Mouse (Mus musculus) CH12.LX (cell line): ENCODE measurements at regions not wholly inside any gene's neighbourhood (a gene's known extent, or its start where the extent isn't known, plus 50 kb on each side); places are given as distances from the start of the nearest gene placed in this dataset.

Experiments
- DNase-seq: peaks from one replicate; pipeline ENCODE4 v3.0.0-alpha.2; 2013; ENCODE audit errors: extremely low read depth
- H3K27ac ChIP-seq: 2 replicates; pipeline ENCODE4 v1.5.1; 2012; ENCODE audit warnings: low read depth, mild to moderate bottlenecking, control low read depth, moderate library complexity; ENCODE audit not compliant: insufficient read depth
- H3K27me3 ChIP-seq: replicated peaks from 2 replicates; pipeline ENCODE3; 2012; ENCODE audit warnings: inconsistent platforms
- H3K36me3 ChIP-seq, 2 experiments: replicated peaks in 1 of 2; 2 replicates each; pipeline versions ENCODE3 to v1.6.1; 2012; ENCODE audit warnings: inconsistent platforms in 1 of 2, low read length in 1 of 2, mild to moderate bottlenecking in 1 of 2, mixed read lengths in 1 of 2, moderate library complexity in 1 of 2; ENCODE audit not compliant: control insufficient read depth in 1 of 2, insufficient read depth in 1 of 2
- H3K4me1 ChIP-seq, 2 experiments: 2 replicates each; pipeline ENCODE4 v1.6.1; 2012; ENCODE audit warnings: inconsistent platforms in 1 of 2, moderate library complexity in 1 of 2; ENCODE audit not compliant: insufficient read depth in 2 of 2, control insufficient read depth in 1 of 2
- H3K4me2 ChIP-seq: 2 replicates; pipeline ENCODE4 v1.6.1; 2012; ENCODE audit warnings: low read depth, mild to moderate bottlenecking, control low read depth; ENCODE audit not compliant: poor library complexity, insufficient read depth, severe bottlenecking
- H3K4me3 ChIP-seq, 3 experiments: fragments of 150-350 bp in 1 of 3; sonication (generic) in 1 of 3; replicated peaks in 1 of 3; 2 replicates each; pipeline versions ENCODE3 to v1.5.1; 2011 to 2012; ENCODE audit warnings: low read depth in 2 of 3, low read length in 2 of 3, mild to moderate bottlenecking in 2 of 3, moderate library complexity in 2 of 3, control low read depth in 1 of 3, improper control_type of control experiment in 1 of 3, inconsistent platforms in 1 of 3, mixed read lengths in 1 of 3; ENCODE audit not compliant: poor library complexity in 1 of 3
- H3K79me2 ChIP-seq: replicated peaks from 2 replicates; pipeline ENCODE4 v1.6.1; 2012; ENCODE audit warnings: mild to moderate bottlenecking, moderate library complexity; ENCODE audit not compliant: control insufficient read depth, poor library complexity, insufficient read depth, severe bottlenecking; ENCODE audit errors: extremely low read depth
- H3K9ac ChIP-seq: 2 replicates; pipeline ENCODE4 v1.6.1; 2012; ENCODE audit warnings: low read depth, mild to moderate bottlenecking, control low read depth, moderate library complexity; ENCODE audit not compliant: insufficient read depth
- H3K9me3 ChIP-seq: replicated peaks from 2 replicates; pipeline ENCODE3; 2012; ENCODE audit warnings: low read length, inconsistent platforms, mixed read lengths
- CHD2 ChIP-seq: IDR thresholded peaks from 2 replicates; pipeline ENCODE4 v1.6.1; 2011; ENCODE audit warnings: low read length, improper control_type of control experiment
- CTCF ChIP-seq, 2 experiments: IDR thresholded peaks in 1 of 2; conservative IDR thresholded peaks in 1 of 2; 2 replicates each; pipeline ENCODE4 v1.5.1; 2011 to 2012; ENCODE audit warnings: low read depth in 2 of 2, low read length in 2 of 2, improper control_type of control experiment in 1 of 2, inconsistent platforms in 1 of 2, mild to moderate bottlenecking in 1 of 2, moderate library complexity in 1 of 2
- HCFC1 ChIP-seq: IDR thresholded peaks from 2 replicates; pipeline ENCODE4 v1.6.1; 2012; ENCODE audit warnings: low read depth, mild to moderate bottlenecking, inconsistent platforms, low read length, improper control_type of control experiment
- JUND ChIP-seq: conservative IDR thresholded peaks from 2 replicates; pipeline ENCODE4 v1.6.1; 2011; ENCODE audit warnings: low read depth, low read length, improper control_type of control experiment
- KAT2A ChIP-seq: IDR thresholded peaks from 2 replicates; pipeline ENCODE4 v1.6.1; 2012; ENCODE audit warnings: low read length, improper control_type of control experiment, inconsistent platforms; ENCODE audit not compliant: insufficient replicate concordance
- MAFK ChIP-seq: IDR thresholded peaks from 2 replicates; pipeline ENCODE4 v1.6.1; 2011; ENCODE audit warnings: low read length, improper control_type of control experiment; ENCODE audit not compliant: insufficient replicate concordance
- MAZ ChIP-seq: IDR thresholded peaks from 2 replicates; pipeline ENCODE4 v1.6.1; 2012; ENCODE audit warnings: low read depth, mild to moderate bottlenecking, inconsistent platforms, low read length, improper control_type of control experiment, moderate library complexity
- MYC ChIP-seq: IDR thresholded peaks from 2 replicates; pipeline ENCODE4 v1.6.1; 2011; ENCODE audit warnings: low read depth, mild to moderate bottlenecking, improper control_type of control experiment, low read length
- POLR2AphosphoS2 ChIP-seq: IDR thresholded peaks from 2 replicates; pipeline ENCODE4 v1.6.1; 2011; ENCODE audit warnings: low read depth, low read length, improper control_type of control experiment
- RAD21 ChIP-seq: IDR thresholded peaks from 2 replicates; pipeline ENCODE4 v1.6.1; 2011; ENCODE audit warnings: low read depth, mild to moderate bottlenecking, low read length, improper control_type of control experiment, moderate library complexity
- RCOR1 ChIP-seq: conservative IDR thresholded peaks from 2 replicates; pipeline ENCODE4 v1.6.1; 2012; ENCODE audit warnings: low read depth, mild to moderate bottlenecking, inconsistent platforms, low read length, improper control_type of control experiment
- SMC3 ChIP-seq: IDR thresholded peaks from 2 replicates; pipeline ENCODE4 v1.6.1; 2011; ENCODE audit warnings: low read depth, low read length, improper control_type of control experiment
- TCF12 ChIP-seq: IDR thresholded peaks from 2 replicates; pipeline ENCODE4 v1.6.1; 2014; ENCODE audit warnings: low read depth, mild to moderate bottlenecking, inconsistent platforms, low read length, improper control_type of control experiment
- UBTF ChIP-seq: IDR thresholded peaks from 2 replicates; pipeline ENCODE4 v1.6.1; 2012; ENCODE audit warnings: low read depth, mild to moderate bottlenecking, inconsistent platforms, low read length, improper control_type of control experiment, moderate library complexity
- USF2 ChIP-seq: conservative IDR thresholded peaks from 2 replicates; pipeline ENCODE4 v1.6.1; 2011; ENCODE audit warnings: low read depth, low read length, improper control_type of control experiment
- ZKSCAN1 ChIP-seq: IDR thresholded peaks from 2 replicates; pipeline ENCODE4 v1.6.1; 2012; ENCODE audit warnings: low read depth, inconsistent platforms, low read length, improper control_type of control experiment, borderline replicate concordance
- ZMIZ1 ChIP-seq: IDR thresholded peaks from 2 replicates; pipeline ENCODE4 v1.6.1; 2012; ENCODE audit warnings: low read depth, mild to moderate bottlenecking, inconsistent platforms, low read length, improper control_type of control experiment
- dilution Hi-C: fragments of 300-500 bp; cut with MboI; formaldehyde crosslinking; loops from 2 replicates; pipeline ENCODE4 v1.14.3; 2020; ENCODE audit warnings: low sequenced_read_pairs; ENCODE audit not compliant: extremely low pct_unique_long_range_greater_than_20kb, extremely low pct_ligation_motif_present
- in situ Hi-C: fragments of 300-500 bp; cut with MboI; formaldehyde crosslinking; loops from 3 replicates; pipeline ENCODE4 v1.14.3; 2019; ENCODE audit warnings: low sequenced_read_pairs, low pct_ligation_motif_present, low pct_unique_long_range_greater_than_20kb, mixed read lengths

- in situ Hi-C loops, result no loop called here
- Histone ChIP-seq H3K9ac (no peak overlapping the region), H3K79me2 (no peaks in the 10 kb centered on the region), H3K4me1 (peaks cover 12 to 13% of the 10 kb centered on the region in 2 experiments; a peak in 3 of 4 replicates)
- TF ChIP-seq JUND (no peak), RAD21 (no peak), HCFC1 (no peak), ZMIZ1 (no peak), POLR2AphosphoS2 (no peak), MAZ (no peak), CTCF (conservative IDR thresholded peaks at IDR 0.05 in 1 of 2, IDR thresholded peaks at IDR 0.05 in 1 of 2; ENCODE audit: low read depth in 2 of 2, low read length in 2 of 2) (no peak), UBTF (no peak), ZKSCAN1 (no peak), SMC3 (no peak), USF2 (no peak), RCOR1 (no peak), KAT2A (no peak), TCF12 (no peak), MYC (no peak), MAFK (no peak)
- TF ChIP-seq, all 38 proteins: peak for 0
- dilution Hi-C loops, result no loop called here
- H3K4me2 ChIP-seq, result peak overlapping the region; percentile 16; the same call in 1 of the 2 replicates
- no peaks in the 10 kb centered on the region for H3K36me3 ChIP-seq
- H3K27me3 ChIP-seq, result no peaks in the 10 kb centered on the region
- H3K27ac ChIP-seq, result no peak overlapping the region
- no peak overlapping the region for H3K4me3 ChIP-seq
- no peaks in the 10 kb centered on the region for H3K9me3 ChIP-seq
- no peak for DNase-seq
Observed at GRCm38 (mm10) chr3:103465132-103465690, 109.8 kb upstream of the Syt6 start.

DNA sequence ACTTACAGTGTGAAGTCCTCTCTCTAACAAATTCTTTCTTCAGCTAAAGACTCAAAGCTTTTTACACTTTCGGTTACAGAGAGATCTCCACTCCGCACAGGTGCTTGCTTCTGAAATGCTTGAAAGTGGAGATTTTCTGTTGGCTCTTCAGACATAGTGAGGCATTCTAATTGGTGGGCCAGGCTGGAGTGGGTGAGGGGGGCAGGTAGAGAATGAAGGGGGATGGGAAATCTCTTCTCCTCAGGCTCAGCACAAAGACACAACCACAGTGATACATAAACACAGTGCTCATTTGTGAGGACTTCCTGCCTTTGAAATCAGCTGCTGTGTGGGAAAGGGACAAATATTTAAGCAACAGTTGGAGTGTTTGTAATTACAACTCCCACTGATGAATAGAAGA is 109.1 kb upstream of the Syt6 start:
- Histone ChIP-seq H3K9me3 (no peaks in the 10 kb centered on the region), H3K4me1 (peaks cover 12 to 13% of the 10 kb centered on the region in 2 experiments; a peak in 3 of 4 replicates), H3K27me3 (no peaks in the 10 kb centered on the region), H3K27ac (no peak overlapping the region), H3K4me3 (no peak overlapping the region), H3K79me2 (no peaks in the 10 kb centered on the region), H3K9ac (no peak overlapping the region), H3K36me3 (no peaks in the 10 kb centered on the region), H3K4me2 (0 out of 2 replicates have a peak overlapping the region, but pooled peaks have one; percentile 16)
- in situ Hi-C loops (no loop called here), dilution Hi-C loops (no loop called here)
- DNase-seq, result no peak
- TF ChIP-seq CHD2, result 0 out of 2 replicates have a peak, but pooled peaks have one; percentile 26
- TF ChIP-seq MYC, result no peak
